Mouse (Mus musculus): ENCODE measurements around the gene 4930556J24Rik.

DNA sequence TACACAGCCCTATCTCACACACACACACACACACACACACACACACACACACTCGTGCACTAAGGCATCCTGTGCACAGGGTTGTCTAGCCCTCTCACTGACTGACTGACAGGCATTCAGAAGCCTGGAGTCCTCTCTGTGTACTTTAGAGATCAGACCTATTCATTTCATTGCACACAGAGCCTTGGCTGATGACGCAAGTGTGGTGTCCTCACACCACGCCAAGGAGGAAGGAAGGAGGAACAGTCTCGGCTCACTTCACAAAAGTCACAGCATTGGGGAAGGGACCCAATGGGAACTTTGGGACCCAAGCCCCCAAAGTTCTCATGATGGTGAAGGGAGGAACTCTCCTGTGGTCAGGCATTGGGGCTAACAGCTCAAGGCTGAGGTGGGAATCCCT is 46.6 kb downstream of the 4930556J24Rik start:
- TF ChIP-seq CTCF (IDR thresholded peaks at IDR 0.05; ENCODE audit: borderline replicate concordance, extremely low read depth, insufficient read depth, insufficient read length) (no peak), POLR2A (IDR thresholded peaks at IDR 0.05; ENCODE audit: borderline replicate concordance, extremely low read depth, insufficient read depth, insufficient read length, poor library complexity, severe bottlenecking) (no peak)

Measured in brain, embryonic 14.5 days (tissue).